Mouse (Mus musculus) sigmoid colon, adult 10 weeks (tissue): ENCODE data around the gene Col6a6. TPM values are rescaled to one million over a fixed set of nuclear protein-coding genes. Genes with fewer than 3 reads are reported as not detected.

Experiments
- polyA plus RNA-seq: library from polyadenylated mRNA; stranded (reverse); fragments of 350-450 nt; fragmentation: Illumina TruSeq; extraction: RNeasy Lipid Tissue Mini Kit (QIAGEN cat#74804); gene quantifications from one replicate; pipeline ENCODE4 v1.2.3, GENCODE M21; 2014; ENCODE audit warnings: low read depth, low replicate concordance

Gene Col6a6
- polyA plus RNA-seq = not detected

GRCm38 (mm10) chr9:105827791-105828385 is at the start of gene Col6a6:
Col6a6 (minus strand) TSS chr9:105828160.

GRCm38 (mm10) chr9:105642460-105643371 is 185.2 kb downstream of the Col6a6 start, which contains the start of gene Pik3r4:
Pik3r4 (plus strand) TSS chr9:105642978.

Other genes with a start within 250 kb of the Col6a6 start
- 14.1 TPM for gene Pik3r4, start 185.2 kb downstream of the Col6a6 start, polyA plus RNA-seq
- gene Col6a5, start 132.5 kb upstream of the Col6a6 start, polyA plus RNA-seq = 2.2 TPM